Mouse (Mus musculus) intestine, postnatal 0 days (tissue): Measurements from ENCODE around the gene Rpl10a. TPM values are rescaled to one million over a fixed set of nuclear protein-coding genes. Genes with fewer than 3 reads are reported as not detected.
A peak's percentile ranks its signal among the peaks of the same experiment; 100 is the strongest.

Experiments used
- ATAC-seq: fragments of 200-750 bp; cut with Nextera tagmentation; 2 replicates; pipeline ENCODE4 v1.8.0; 2017; ENCODE audit warnings: mild to moderate bottlenecking, moderate TSS enrichment, moderate library complexity
- H3K27ac ChIP-seq: fragments of 300-500 bp; sonication (generic); 2 replicates; pipeline ENCODE4 v1.5.1; 2014; ENCODE audit warnings: mild to moderate bottlenecking, low read depth, low read length, moderate library complexity
- H3K27me3 ChIP-seq: fragments of 300-500 bp; sonication (generic); replicated peaks from 2 replicates; pipeline ENCODE4 v1.6.1; 2014; ENCODE audit warnings: low read length, mixed read lengths; ENCODE audit not compliant: control insufficient read depth, insufficient read depth
- H3K36me3 ChIP-seq: fragments of 300-500 bp; sonication (generic); 2 replicates; pipeline ENCODE4 v1.6.1; 2014; ENCODE audit warnings: mild to moderate bottlenecking, moderate library complexity; ENCODE audit not compliant: control insufficient read depth, insufficient read depth
- H3K4me1 ChIP-seq: fragments of 300-500 bp; sonication (generic); replicated peaks from 2 replicates; pipeline ENCODE4 v1.6.1; 2014; ENCODE audit warnings: antibody characterized with exemption, low read length, mixed read lengths; ENCODE audit not compliant: control insufficient read depth, insufficient read depth
- H3K4me2 ChIP-seq: fragments of 300-500 bp; sonication (generic); replicated peaks from 2 replicates; pipeline ENCODE4 v1.6.1; 2014; ENCODE audit warnings: low read depth, mild to moderate bottlenecking, moderate library complexity
- H3K4me3 ChIP-seq: fragments of 300-500 bp; sonication (generic); 2 replicates; pipeline ENCODE4 v1.5.1; 2014; ENCODE audit warnings: low read depth, low read length
- H3K9ac ChIP-seq: fragments of 300-500 bp; sonication (generic); 2 replicates; pipeline ENCODE4 v1.6.1; 2014; ENCODE audit warnings: mild to moderate bottlenecking, low read depth, low read length
- H3K9me3 ChIP-seq: fragments of 300-500 bp; sonication (generic); 2 replicates; pipeline ENCODE4 v1.6.1; 2016; ENCODE audit warnings: mixed run types; ENCODE audit not compliant: control insufficient read depth
- CTCF ChIP-seq: sonication (generic); IDR thresholded peaks from 2 replicates; pipeline ENCODE4 v1.5.1; 2016; ENCODE audit warnings: low read depth, mild to moderate bottlenecking, control low read depth, antibody characterized with exemption, moderate library complexity
- WGBS: fragments of 180-500 bp; shearing (Covaris S2); extraction: QIAGEN DNeasy Blood & Tissue Kit; methylation state at CpG from one replicate; pipeline ENCODE4 v1.1.7; 2014; 5-methylcytosine and 5-hydroxymethylcytosine counted together
- polyA plus RNA-seq: library from polyadenylated mRNA; unstranded; fragments of >200 nt; fragmentation: Nextera tagmentation; extraction: Ambion mirVana; gene quantifications from 2 replicates; pipeline ENCODE4 v1.2.1, GENCODE M21; 2015

Rpl10a gene
- polyA plus RNA-seq, 1 experiment from 2014 or later = 383 TPM

DNA sequence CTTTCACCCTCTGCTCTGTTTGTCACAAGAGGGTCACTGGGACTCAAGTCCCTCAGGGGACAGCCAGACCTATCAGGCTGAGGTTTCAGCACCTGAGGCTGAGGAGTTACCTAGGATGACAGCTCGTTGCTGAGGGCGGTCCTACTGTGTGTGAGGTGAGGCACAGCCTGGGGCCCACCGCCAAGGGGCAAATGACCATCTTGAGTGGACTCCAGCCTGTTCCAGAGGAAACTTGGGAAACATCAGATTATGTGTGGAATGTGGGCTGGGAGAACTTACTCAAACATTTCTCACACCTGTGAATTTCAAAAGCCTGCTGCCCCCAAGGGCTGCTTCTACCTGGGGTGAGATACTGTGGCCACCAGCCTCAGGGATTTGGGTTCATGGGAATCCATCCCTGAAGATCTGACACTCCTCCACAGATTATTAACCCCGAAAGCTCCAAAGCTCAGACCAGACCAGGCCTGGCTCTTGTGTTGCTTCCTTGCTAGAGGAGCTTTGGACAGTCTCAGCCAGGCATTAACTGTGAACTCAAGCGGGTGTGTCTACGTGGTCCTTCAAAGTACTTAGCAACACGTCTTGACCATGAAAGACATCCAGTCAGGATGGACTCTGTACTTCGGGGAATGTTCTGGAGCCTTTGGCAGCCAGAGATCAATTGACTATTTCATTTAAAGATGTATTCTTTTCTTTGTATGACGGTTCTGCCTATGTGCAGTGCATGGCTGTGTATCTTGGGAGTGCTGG lies 32.4 kb downstream of the Rpl10a start:
- H3K9ac ChIP-seq = no peak overlapping the region
- H3K4me3 ChIP-seq = no peak overlapping the region
- WGBS = 63% methylated on average over 9 of the region's 9 CpGs
- H3K9me3 ChIP-seq = no peaks in the 10 kb centered on the region
- no peak for TF ChIP-seq CTCF
- H3K36me3 ChIP-seq = no peaks in the 10 kb centered on the region
- peaks cover 5% of the 10 kb centered on the region; the same call in 1 of the 2 replicates for H3K4me1 ChIP-seq
- ATAC-seq = peak; percentile 20; the same call in 1 of the 2 replicates
- H3K27me3 ChIP-seq = peaks cover 36% of the 10 kb centered on the region
- H3K4me2 ChIP-seq = no peak overlapping the region
- no peak overlapping the region for H3K27ac ChIP-seq

DNA sequence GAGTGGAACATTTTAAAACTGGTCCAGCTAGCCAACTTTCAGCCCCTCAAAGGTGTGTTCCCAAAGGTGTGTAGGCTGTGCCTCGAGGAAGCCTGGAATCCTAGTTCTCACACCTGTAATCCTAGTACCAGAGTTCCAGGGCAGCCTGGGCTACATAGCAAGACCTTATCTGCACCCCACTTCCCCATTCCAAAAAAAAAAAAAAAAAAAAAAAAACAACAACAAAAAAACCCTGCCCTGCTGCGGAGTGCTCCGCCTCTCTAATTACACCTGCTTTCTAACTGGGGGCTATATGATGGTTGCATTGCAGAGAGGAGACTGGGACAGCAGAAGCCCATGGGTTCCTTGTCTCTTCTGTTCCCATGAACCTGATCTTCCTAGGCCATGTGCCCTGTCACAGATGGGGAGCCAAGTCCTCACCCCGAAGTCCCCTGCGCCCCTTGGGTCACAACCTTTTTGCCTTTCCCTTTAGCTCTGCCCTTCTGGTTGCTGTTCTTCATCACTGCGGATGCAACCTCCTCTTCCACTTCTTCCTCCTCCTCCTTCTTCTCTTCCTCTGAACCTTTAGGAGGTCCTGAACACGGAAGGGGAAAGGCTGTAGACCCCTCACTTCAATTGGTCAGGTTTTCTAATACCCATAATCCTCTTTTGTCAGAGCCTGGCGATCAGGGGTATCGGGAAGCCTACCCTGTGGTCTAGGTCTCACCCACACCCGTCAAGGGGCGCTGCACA lies 33.8 kb downstream of the Rpl10a start:
- no peaks in the 10 kb centered on the region for H3K36me3 ChIP-seq
- peak overlapping the region; percentile 55 for H3K4me2 ChIP-seq
- peaks cover 5% of the 10 kb centered on the region; the same call in 1 of the 2 replicates for H3K4me1 ChIP-seq
- H3K4me3 ChIP-seq = peak overlapping the region; percentile 21
- WGBS = 46% methylated on average over 11 of the region's 11 CpGs
- H3K27ac ChIP-seq = no peak overlapping the region
- ATAC-seq = no peak
- no peak for TF ChIP-seq CTCF
- H3K27me3 ChIP-seq = peaks cover 36% of the 10 kb centered on the region
- H3K9me3 ChIP-seq = no peaks in the 10 kb centered on the region
- no peak overlapping the region for H3K9ac ChIP-seq

DNA sequence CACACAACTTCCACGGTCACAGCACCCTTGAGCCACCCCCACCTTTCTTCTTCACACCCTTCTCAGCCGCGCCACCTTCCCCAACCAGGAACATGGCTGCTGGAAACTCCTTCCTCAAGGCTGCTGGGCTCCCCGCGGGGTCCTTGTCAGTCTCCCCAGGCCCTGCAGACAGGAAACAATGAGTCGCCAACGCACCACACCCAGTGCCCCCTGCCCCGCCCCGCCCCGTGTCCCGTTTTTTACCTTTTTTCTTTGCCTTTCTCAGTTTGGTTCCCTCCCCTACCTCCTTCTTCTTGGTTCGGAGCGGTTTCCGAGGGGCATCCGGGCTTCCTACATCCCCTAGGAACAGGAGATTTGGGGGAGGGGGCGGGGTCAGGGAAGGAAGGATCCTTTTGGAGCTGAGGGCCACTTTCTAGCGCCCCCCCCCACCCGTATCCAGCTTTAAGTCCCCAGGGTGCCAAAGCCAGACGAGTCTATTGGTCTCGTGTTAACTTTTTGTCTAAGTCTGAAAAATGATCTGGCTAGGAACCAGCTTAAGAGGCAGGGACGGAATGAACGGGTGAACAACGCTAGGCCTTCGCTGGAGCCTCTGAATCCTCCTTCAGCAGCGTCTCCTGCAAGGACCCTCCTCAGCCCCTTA lies 34.5 kb downstream of the Rpl10a start:
- Histone ChIP-seq H3K4me2 (peak overlapping the region; percentile 55), H3K9ac (no peak overlapping the region), H3K36me3 (no peaks in the 10 kb centered on the region), H3K4me3 (peak overlapping the region; percentile 21), H3K9me3 (no peaks in the 10 kb centered on the region), H3K27ac (no peak overlapping the region), H3K27me3 (peaks cover 36% of the 10 kb centered on the region), H3K4me1 (peaks cover 5% of the 10 kb centered on the region; the same call in 1 of the 2 replicates)
- TF ChIP-seq CTCF = no peak
- no peak for ATAC-seq
- 10% methylated on average over 25 of the region's 25 CpGs for WGBS

DNA sequence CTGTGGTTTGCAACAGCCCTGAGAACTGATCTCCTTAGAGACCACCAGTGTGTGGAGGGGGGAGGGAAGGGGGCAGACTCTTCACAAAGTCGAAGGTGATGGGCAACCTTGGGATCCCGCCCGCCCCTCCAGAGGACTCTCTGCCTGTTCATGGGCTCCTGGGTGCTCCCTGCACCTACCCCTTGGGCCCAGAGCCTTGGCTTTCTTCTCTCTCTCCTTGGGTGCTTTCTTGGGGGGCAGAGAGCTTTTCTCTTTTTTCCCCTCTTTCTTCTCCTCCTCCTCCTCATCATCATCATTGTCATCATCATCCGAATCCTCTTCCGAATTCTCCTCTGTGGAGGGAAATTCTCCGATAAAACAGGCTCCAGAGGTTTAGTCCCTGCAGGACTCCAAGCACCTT lies 35.2 kb downstream of the Rpl10a start:
- 45% methylated on average over 5 of the region's 6 CpGs for WGBS

DNA sequence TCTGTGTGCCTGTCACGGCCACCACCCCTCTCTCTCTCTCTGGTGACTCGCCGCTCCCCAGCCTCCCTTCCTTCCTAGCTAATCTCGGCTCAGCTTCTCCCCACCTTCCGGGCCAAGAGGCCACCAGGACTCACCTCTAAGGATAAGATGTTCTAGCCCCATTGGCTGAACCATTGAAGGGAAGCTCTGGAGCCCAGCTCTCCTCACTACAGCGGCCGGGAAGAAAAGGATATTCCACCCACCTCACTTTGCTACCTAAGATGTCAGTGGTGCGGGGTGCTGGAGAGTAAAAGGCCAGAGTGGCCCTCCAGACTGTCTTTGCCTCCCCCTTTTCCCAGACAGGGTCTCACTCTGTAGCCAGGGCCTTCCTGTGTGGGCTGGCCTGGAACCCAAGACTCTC lies 36.9 kb downstream of the Rpl10a start, which contains the start of gene Tulp1:
TSS of gene Tulp1 (minus strand) at position 101 of the 400 bp plus-strand sequence.
- Histone ChIP-seq H3K9me3 (no peaks in the 10 kb centered on the region), H3K27me3 (peaks cover 32% of the 10 kb centered on the region), H3K4me3 (peak within 1 kb of the TSS; percentile 11; the same call in 1 of the 2 replicates), H3K27ac (no peak within 1 kb of the TSS), H3K4me2 (no peak within 1 kb of the TSS), H3K9ac (no peak within 1 kb of the TSS), H3K4me1 (peaks cover 5% of the 10 kb centered on the region; the same call in 1 of the 2 replicates), H3K36me3 (no peaks in the 10 kb centered on the region)
- no peak for TF ChIP-seq CTCF
- WGBS = 38% methylated on average over 8 of the region's 8 CpGs
- no peak for ATAC-seq

More for the DNA sequence above, 35.2 kb downstream of the Rpl10a start:
- no peak for ATAC-seq
- no peak overlapping the region for H3K27ac ChIP-seq
- H3K9me3 ChIP-seq = no peaks in the 10 kb centered on the region
- H3K4me3 ChIP-seq = 0 out of 2 replicates have a peak overlapping the region, but pooled peaks have one; percentile 11
- H3K36me3 ChIP-seq = no peaks in the 10 kb centered on the region
- peaks cover 5% of the 10 kb centered on the region; the same call in 1 of the 2 replicates for H3K4me1 ChIP-seq
- no peak for TF ChIP-seq CTCF
- H3K9ac ChIP-seq = no peak overlapping the region
- H3K4me2 ChIP-seq = peak overlapping the region; percentile 55; the same call in 1 of the 2 replicates
- H3K27me3 ChIP-seq = peaks cover 36% of the 10 kb centered on the region

DNA sequence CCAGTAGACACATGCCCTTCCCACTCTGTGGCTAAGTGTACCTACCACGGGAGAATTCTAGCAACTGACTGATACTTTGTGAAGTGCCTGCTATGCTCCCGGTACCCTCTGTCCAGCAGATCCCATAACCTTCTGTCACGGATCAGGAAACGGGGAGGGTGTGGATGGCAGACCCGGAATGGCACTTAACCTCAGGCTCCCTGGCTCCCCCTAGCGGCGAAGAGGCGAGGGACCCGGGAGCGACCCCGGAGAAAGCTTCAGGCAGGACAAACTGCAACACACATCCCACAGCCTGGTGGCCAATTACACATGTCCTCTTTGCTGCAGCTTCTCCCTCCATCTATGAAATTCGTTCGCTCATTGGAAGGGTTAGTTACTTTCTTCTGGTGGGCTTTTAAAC lies 40.2 kb downstream of the Rpl10a start:
- Histone ChIP-seq H3K9ac (no peak overlapping the region), H3K4me3 (no peak overlapping the region), H3K4me2 (peak overlapping the region; percentile 28), H3K36me3 (no peaks in the 10 kb centered on the region), H3K27ac (no peak overlapping the region), H3K9me3 (no peaks in the 10 kb centered on the region), H3K27me3 (peaks cover 17% of the 10 kb centered on the region), H3K4me1 (0 out of 2 replicates have a peak, but pooled peaks cover 5% of the 10 kb centered on the region)
- ATAC-seq = 0 out of 2 replicates have a peak, but pooled peaks have one; percentile 37
- 4% methylated on average over 13 of the region's 13 CpGs for WGBS
- peak; percentile 96 for TF ChIP-seq CTCF
